Mouse (Mus musculus) heart, adult 2 months (tissue): ENCODE measurements around the gene Sec14l1.
A peak's percentile ranks its signal among the peaks of the same experiment; 100 is the strongest.

Experiments used
- CTCF ChIP-seq: fragments of 200-600 bp; IDR thresholded peaks from 2 replicates; pipeline ENCODE4 v1.8.1; 2022; ENCODE audit warnings: antibody characterized with exemption, mild to moderate bottlenecking, moderate library complexity
- EP300 ChIP-seq: fragments of 200-500 bp; IDR thresholded peaks from 2 replicates; pipeline ENCODE4 v1.6.1; 2011; ENCODE audit warnings: low read depth, low read length, control low read depth; ENCODE audit not compliant: insufficient read depth
- POLR2A ChIP-seq: fragments of 200-500 bp; IDR thresholded peaks from 2 replicates; pipeline ENCODE4 v1.6.1; 2011; ENCODE audit warnings: mild to moderate bottlenecking, low read depth, low read length, control low read depth; ENCODE audit not compliant: insufficient read depth

DNA sequence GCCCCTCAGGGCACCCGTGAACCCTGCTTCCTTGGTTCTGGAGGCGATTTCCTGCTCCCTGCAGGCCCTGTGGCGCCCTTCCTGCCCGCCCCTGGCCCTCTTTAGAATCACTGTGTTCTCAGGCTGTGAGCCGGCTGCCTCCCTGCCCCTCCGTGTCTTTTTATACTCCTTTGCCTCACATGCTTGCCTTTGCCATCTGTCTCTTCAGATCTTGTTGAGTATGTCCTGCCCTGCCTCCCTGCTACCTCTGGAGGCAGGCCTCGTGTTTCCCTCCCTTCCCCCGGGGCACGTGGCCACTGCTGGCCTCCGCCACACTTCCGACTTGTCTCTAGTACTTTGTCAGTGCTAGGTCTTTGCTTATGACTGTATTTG lies 6.2 kb downstream of the Sec14l1 start:
- TF ChIP-seq CTCF (peak; percentile 33), POLR2A (no peak; the same call in 1 of the 2 replicates), EP300 (peak; percentile 81)
